Mouse (Mus musculus): ENCODE results near the gene Ptpn3.

DNA sequence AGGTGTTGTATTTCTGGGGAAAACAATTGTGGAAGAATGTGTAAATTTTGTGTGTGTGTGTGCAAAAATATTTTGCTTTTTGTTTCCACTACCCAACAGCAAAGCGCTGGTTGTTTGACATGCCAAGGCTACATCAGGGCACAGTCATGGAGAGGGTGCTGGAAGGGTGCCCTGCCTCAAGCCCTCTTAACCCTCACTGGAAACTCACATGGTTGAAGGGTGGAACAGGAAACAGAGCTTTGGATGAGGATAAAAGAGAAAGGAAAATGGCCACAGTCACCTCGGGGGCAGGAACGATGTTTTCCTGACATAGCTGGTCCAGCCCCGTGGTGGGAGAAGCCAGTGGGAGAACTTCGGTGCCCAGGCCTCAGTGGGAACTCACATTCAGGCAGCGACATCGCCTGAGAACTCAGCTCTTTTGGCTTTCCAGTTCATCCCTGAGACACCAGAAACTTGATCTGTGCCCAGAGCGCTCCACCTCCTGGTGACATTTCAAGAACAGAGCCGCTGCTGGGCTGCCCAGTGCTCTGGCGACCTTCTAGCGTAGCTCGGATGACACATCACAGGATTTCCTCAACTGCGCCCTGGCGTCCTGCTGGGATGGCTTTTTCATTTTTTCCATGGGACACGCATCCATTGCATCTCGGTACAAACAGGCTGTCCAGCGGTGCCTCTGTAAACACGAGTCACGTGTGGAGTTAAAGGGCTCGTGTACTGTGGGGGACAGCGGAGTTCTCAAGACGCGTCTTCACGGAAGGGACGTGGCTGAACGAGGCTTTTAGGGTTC lies 6.8 kb upstream of the Ptpn3 start:
- TF ChIP-seq CTCF (IDR thresholded peaks at IDR 0.05) = peak; percentile 53
- 0 out of 2 replicates have a peak, but pooled peaks have one; percentile 54 for TF ChIP-seq EP300 (IDR thresholded peaks at IDR 0.05; ENCODE audit: insufficient read depth, low read depth, low read length)
